Mouse (Mus musculus): Measurements from ENCODE around the gene Gm9639. TPM values are rescaled to one million over a fixed set of nuclear protein-coding genes. Genes with fewer than 3 reads are reported as not detected.
"Not testable (repeated sequence)": the region's sequence is repeated elsewhere in the genome, so short reads cannot be mapped to it uniquely, and the experiment has no call there.

The Gm9639 gene
- polyA plus RNA-seq, 1 experiment from 2014 or later: not detected

DNA sequence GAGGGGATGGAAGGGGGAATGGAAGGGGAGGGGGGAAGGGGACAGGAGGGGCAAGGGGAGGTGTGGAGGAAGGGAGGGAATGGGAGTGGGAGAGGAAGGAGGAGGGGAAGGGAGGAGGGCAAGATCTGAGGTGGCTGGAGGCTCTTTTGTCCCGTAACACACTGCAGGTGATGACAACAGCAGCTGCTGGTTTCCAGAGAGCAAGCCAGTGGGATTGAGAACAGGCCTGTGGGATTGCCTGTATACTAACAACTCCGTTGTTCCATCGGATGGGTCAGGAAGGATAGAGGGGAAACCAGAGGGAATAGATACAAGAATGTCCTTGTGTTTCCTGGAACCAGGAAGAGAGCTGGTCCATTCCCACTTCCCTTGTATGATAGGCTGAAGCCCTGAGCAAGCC, 2.8 kb upstream of the Gm9639 start:
- DNase-seq (ENCODE audit: low spot score) (no peak), ATAC-seq (ENCODE audit: low FRiP score, low TSS enrichment) (no peak)
- Histone ChIP-seq H3K27me3 (ENCODE audit: control insufficient read depth, insufficient read depth, low read length) (no peaks in the 10 kb centered on the region), H3K27ac (replicated peaks) (no peak overlapping the region), H3K9me3 (ENCODE audit: control insufficient read depth, low read length) (no peaks in the 10 kb centered on the region), H3K4me2 (replicated peaks; ENCODE audit: low read depth) (no peak overlapping the region), H3K4me1 (replicated peaks; ENCODE audit: control insufficient read depth, insufficient read depth) (no peaks in the 10 kb centered on the region), H3K9ac (ENCODE audit: low read length) (no peak overlapping the region), H3K4me3 (ENCODE audit: low read depth, low read length) (no peak overlapping the region), H3K36me3 (ENCODE audit: control insufficient read depth, insufficient read depth, low read length) (no peaks in the 10 kb centered on the region)
- WGBS: 25% methylated on average over 3 of the region's 3 CpGs
- no peak for TF ChIP-seq CTCF (IDR thresholded peaks at IDR 0.05; ENCODE audit: low read depth)
- TF ChIP-seq EP300 (optimal IDR thresholded peaks at IDR 0.05): no peak

- no peak overlapping the region for H3K4me3 ChIP-seq (ENCODE audit: low read depth, low read length)
- no peaks in the 10 kb centered on the region for H3K27me3 ChIP-seq (ENCODE audit: control insufficient read depth, insufficient read depth, low read length)
- ATAC-seq (ENCODE audit: low FRiP score, low TSS enrichment) (no peak), DNase-seq (ENCODE audit: low spot score) (no peak)
- TF ChIP-seq CTCF (IDR thresholded peaks at IDR 0.05; ENCODE audit: low read depth) (no peak), EP300 (optimal IDR thresholded peaks at IDR 0.05) (no peak)
- no peak overlapping the region for H3K9ac ChIP-seq (ENCODE audit: low read length)
- H3K9me3 ChIP-seq (ENCODE audit: control insufficient read depth, low read length): no peaks in the 10 kb centered on the region
- H3K27ac ChIP-seq (replicated peaks): no peak overlapping the region
- no peak overlapping the region for H3K4me2 ChIP-seq (replicated peaks; ENCODE audit: low read depth)
- no peaks in the 10 kb centered on the region for H3K36me3 ChIP-seq (ENCODE audit: control insufficient read depth, insufficient read depth, low read length)
- 84% methylated on average over 2 of the region's 2 CpGs for WGBS
- H3K4me1 ChIP-seq (replicated peaks; ENCODE audit: control insufficient read depth, insufficient read depth): no peaks in the 10 kb centered on the region
Observed at GRCm38 (mm10) chr10:77788621-77789020, 6.3 kb downstream of the Gm9639 start.

DNA sequence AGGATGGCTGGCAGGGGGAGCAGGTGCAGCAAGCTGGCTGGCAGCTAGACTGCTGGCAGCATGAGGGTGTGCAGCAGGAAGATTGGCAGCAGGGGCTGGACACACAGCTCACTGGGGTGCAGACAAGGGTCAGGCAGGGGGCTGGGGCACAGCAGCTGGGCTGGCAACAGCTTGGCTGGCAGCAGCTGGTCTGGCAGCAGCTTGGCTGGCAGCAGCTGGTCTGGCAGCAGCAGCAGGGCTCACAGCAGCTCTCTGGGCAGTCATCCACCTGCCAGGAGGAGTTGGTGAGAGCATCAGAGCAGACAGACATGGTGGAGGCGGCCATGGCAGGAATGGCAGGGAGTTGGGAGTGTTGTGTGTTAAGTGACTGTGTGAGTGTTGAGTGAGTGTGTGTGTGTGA, 7.0 kb downstream of the Gm9639 start, which contains the start of gene Gm7137:
TSS of gene Gm7137 (minus strand) at position 325 of the 400 bp plus-strand sequence.
- H3K27me3 ChIP-seq (ENCODE audit: control insufficient read depth, insufficient read depth, low read length); H3K4me2 ChIP-seq (replicated peaks; ENCODE audit: low read depth); H3K9ac ChIP-seq (ENCODE audit: low read length); H3K27ac ChIP-seq (replicated peaks); DNase-seq (ENCODE audit: low spot score); H3K4me1 ChIP-seq (replicated peaks; ENCODE audit: control insufficient read depth, insufficient read depth); H3K4me3 ChIP-seq (ENCODE audit: low read depth, low read length); H3K36me3 ChIP-seq (ENCODE audit: control insufficient read depth, insufficient read depth, low read length); ATAC-seq (ENCODE audit: low FRiP score, low TSS enrichment); H3K9me3 ChIP-seq (ENCODE audit: control insufficient read depth, low read length): not testable (repeated sequence)
- WGBS: no CpG with 5 or more reads among the region's 1 CpGs

- WGBS: 77% methylated on average over 1 of the region's 3 CpGs
- not testable (repeated sequence) for ATAC-seq (ENCODE audit: low FRiP score, low TSS enrichment); DNase-seq (ENCODE audit: low spot score)
Observed at GRCm38 (mm10) chr10:77783396-77783795, 11.5 kb downstream of the Gm9639 start.

DNA sequence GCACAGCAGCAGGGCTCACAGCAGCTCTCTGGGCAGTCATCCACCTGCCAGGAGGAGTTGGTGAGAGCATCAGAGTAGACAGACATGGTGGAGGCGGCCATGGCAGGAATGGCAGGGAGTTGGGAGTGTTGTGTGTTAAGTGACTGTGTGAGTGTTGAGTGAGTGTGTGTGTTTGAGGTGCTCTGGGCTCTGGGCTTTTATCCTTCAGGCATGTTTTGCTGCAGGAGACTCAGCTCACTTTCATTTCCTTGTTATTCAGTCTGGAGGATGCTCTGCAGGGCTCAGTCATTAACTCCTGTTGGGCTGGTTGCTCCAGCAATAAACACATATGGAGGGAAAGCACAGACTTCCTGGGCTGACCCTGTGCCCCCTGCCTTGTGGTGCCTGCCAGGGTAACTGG, 12.4 kb downstream of the Gm9639 start, which contains the start of gene Gm3250:
TSS of gene Gm3250 (minus strand) at position 101 of the 400 bp plus-strand sequence.
- H3K27me3 ChIP-seq (ENCODE audit: control insufficient read depth, insufficient read depth, low read length); H3K4me2 ChIP-seq (replicated peaks; ENCODE audit: low read depth); DNase-seq (ENCODE audit: low spot score); H3K27ac ChIP-seq (replicated peaks); H3K4me1 ChIP-seq (replicated peaks; ENCODE audit: control insufficient read depth, insufficient read depth); ATAC-seq (ENCODE audit: low FRiP score, low TSS enrichment); H3K9me3 ChIP-seq (ENCODE audit: control insufficient read depth, low read length); H3K36me3 ChIP-seq (ENCODE audit: control insufficient read depth, insufficient read depth, low read length); H3K4me3 ChIP-seq (ENCODE audit: low read depth, low read length); H3K9ac ChIP-seq (ENCODE audit: low read length): not testable (repeated sequence)
- 60% methylated on average over 1 of the region's 1 CpGs for WGBS

More at GRCm38 (mm10) chr10:77783396-77783795, 11.5 kb downstream of the Gm9639 start:
- H3K4me3 ChIP-seq (ENCODE audit: low read depth, low read length); H3K4me1 ChIP-seq (replicated peaks; ENCODE audit: control insufficient read depth, insufficient read depth); H3K36me3 ChIP-seq (ENCODE audit: control insufficient read depth, insufficient read depth, low read length); H3K9ac ChIP-seq (ENCODE audit: low read length); H3K27me3 ChIP-seq (ENCODE audit: control insufficient read depth, insufficient read depth, low read length); H3K4me2 ChIP-seq (replicated peaks; ENCODE audit: low read depth); H3K9me3 ChIP-seq (ENCODE audit: control insufficient read depth, low read length); H3K27ac ChIP-seq (replicated peaks): not testable (repeated sequence)

DNA sequence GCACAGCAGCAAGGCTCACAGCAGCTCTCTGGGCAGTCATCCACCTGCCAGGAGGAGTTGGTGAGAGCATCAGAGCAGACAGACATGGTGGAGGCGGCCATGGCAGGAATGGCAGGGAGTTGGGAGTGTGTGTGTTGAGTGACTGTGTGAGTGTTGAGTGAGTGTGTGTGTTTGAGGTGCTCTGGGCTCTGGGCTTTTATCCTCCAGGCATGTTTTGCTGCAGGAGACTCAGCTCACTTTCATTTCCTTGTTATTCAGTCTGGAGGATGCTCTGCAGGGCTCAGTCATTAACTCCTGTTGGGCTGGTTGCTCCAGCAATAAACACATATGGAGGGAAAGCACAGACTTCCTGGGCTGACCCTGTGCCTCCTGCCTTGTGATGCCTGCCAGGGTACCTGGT, 18.0 kb downstream of the Gm9639 start, which contains the start of gene Gm7138:
TSS of gene Gm7138 (minus strand) at position 101 of the 400 bp plus-strand sequence.
- H3K4me2 ChIP-seq (replicated peaks; ENCODE audit: low read depth); H3K4me3 ChIP-seq (ENCODE audit: low read depth, low read length); H3K9me3 ChIP-seq (ENCODE audit: control insufficient read depth, low read length); ATAC-seq (ENCODE audit: low FRiP score, low TSS enrichment); H3K27me3 ChIP-seq (ENCODE audit: control insufficient read depth, insufficient read depth, low read length); H3K27ac ChIP-seq (replicated peaks); H3K4me1 ChIP-seq (replicated peaks; ENCODE audit: control insufficient read depth, insufficient read depth); H3K9ac ChIP-seq (ENCODE audit: low read length); DNase-seq (ENCODE audit: low spot score); H3K36me3 ChIP-seq (ENCODE audit: control insufficient read depth, insufficient read depth, low read length): not testable (repeated sequence)
- 75% methylated on average over 1 of the region's 1 CpGs for WGBS

DNA sequence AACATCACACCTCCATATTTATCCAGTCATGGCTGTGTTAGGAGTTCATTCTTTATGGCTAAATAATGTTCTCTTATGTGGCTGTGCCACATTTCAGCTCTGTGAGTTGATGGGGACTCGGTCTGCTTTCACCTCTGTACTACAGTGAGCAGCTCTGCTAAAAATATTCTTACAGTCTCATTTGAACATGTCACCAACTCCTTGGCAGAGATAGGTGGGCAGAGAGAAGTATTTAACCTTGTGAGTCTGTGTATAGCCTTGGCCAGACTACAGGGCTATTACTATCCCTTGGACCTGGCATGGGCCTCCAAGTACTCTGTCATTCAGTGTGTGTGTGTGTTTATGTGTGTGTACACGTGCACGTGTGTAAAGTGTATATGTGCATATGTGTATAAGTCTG, 22.7 kb downstream of the Gm9639 start:
- not testable (repeated sequence) for H3K4me3 ChIP-seq (ENCODE audit: low read depth, low read length); H3K27ac ChIP-seq (replicated peaks); H3K36me3 ChIP-seq (ENCODE audit: control insufficient read depth, insufficient read depth, low read length); H3K4me1 ChIP-seq (replicated peaks; ENCODE audit: control insufficient read depth, insufficient read depth); ATAC-seq (ENCODE audit: low FRiP score, low TSS enrichment); H3K9ac ChIP-seq (ENCODE audit: low read length); DNase-seq (ENCODE audit: low spot score); H3K4me2 ChIP-seq (replicated peaks; ENCODE audit: low read depth); H3K9me3 ChIP-seq (ENCODE audit: control insufficient read depth, low read length); H3K27me3 ChIP-seq (ENCODE audit: control insufficient read depth, insufficient read depth, low read length)
- no CpG with 5 or more reads among the region's 3 CpGs for WGBS

DNA sequence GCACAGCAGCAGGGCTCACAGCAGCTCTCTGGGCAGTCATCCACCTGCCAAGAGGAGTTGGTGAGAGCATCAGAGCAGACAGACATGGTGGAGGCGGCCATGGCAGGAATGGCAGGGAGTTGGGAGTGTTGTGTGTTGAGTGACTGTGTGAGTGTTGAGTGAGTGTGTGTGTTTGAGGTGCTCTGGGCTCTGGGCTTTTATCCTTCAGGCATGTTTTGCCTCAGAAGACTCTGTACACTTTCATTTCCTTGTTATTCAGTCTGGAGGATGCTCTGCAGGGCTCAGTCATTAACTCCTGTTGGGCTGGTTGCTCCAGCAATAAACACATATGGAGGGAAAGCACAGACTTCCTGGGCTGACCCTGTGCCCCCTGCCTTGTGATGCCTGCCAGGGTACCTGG, 23.7 kb downstream of the Gm9639 start, which contains the start of gene Gm3238:
TSS of gene Gm3238 (minus strand) at position 101 of the 400 bp plus-strand sequence.
- H3K4me3 ChIP-seq (ENCODE audit: low read depth, low read length); H3K9me3 ChIP-seq (ENCODE audit: control insufficient read depth, low read length); H3K27ac ChIP-seq (replicated peaks); H3K36me3 ChIP-seq (ENCODE audit: control insufficient read depth, insufficient read depth, low read length); ATAC-seq (ENCODE audit: low FRiP score, low TSS enrichment); DNase-seq (ENCODE audit: low spot score); H3K4me1 ChIP-seq (replicated peaks; ENCODE audit: control insufficient read depth, insufficient read depth); H3K9ac ChIP-seq (ENCODE audit: low read length); H3K27me3 ChIP-seq (ENCODE audit: control insufficient read depth, insufficient read depth, low read length); H3K4me2 ChIP-seq (replicated peaks; ENCODE audit: low read depth): not testable (repeated sequence)
- WGBS: 43% methylated on average over 1 of the region's 1 CpGs

All from stomach, postnatal 0 days (tissue).